Mouse (Mus musculus): ENCODE data around the gene Arhgef28.

DNA sequence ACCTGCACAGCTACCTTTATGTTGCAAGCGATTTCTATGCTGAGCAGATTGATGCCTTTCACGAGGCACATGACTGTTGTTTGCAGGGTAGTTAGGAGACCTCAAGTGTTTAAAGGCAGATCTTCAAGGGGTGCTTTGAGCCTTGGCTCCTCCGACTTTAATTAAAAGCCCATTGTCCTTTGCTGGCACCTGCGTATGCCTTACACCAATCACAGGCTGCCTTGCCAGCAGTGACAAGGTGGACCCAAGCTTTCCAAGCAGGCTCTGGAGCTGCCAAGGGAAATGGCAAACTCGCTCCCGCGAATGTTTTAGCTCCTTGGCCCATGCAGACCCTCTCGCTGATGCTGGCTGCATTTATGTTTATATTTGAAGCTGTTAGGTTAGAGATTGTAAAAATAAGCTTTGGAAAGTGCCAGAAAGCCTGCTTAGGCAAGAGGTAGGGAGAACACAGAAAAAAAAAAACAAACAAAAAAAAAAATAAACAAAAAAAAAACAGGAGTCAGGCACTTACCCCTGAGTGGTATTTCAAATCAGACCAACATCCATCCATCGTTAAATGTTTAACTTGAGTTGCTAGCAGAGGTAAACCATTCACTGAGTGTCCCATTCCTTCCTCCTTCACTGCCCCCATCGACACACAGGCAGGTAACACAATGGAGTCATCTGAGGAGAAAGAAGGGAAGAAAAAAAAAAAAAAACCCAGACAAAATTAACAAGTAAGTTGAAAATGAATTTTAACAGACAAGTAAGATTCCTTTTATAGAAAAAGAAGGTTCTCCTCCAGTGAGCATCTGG, 313.0 kb downstream of the Arhgef28 start:
- TF ChIP-seq MYOG (IDR thresholded peaks at IDR 0.05; ENCODE audit: control insufficient read depth, extremely low read depth, insufficient read length) (no peak), CTCF (IDR thresholded peaks at IDR 0.05; ENCODE audit: control insufficient read depth, insufficient read depth, insufficient read length) (no peak), USF1 (IDR thresholded peaks at IDR 0.05; ENCODE audit: low read depth) (no peak), MAX (IDR thresholded peaks at IDR 0.05) (no peak), MYOD1 (IDR thresholded peaks at IDR 0.05; ENCODE audit: control insufficient read depth, insufficient read length, low read depth) (no peak)

All from C2C12 (cell line).